Mouse (Mus musculus): ENCODE measurements around the gene Akap5.

The Akap5 gene

DNA sequence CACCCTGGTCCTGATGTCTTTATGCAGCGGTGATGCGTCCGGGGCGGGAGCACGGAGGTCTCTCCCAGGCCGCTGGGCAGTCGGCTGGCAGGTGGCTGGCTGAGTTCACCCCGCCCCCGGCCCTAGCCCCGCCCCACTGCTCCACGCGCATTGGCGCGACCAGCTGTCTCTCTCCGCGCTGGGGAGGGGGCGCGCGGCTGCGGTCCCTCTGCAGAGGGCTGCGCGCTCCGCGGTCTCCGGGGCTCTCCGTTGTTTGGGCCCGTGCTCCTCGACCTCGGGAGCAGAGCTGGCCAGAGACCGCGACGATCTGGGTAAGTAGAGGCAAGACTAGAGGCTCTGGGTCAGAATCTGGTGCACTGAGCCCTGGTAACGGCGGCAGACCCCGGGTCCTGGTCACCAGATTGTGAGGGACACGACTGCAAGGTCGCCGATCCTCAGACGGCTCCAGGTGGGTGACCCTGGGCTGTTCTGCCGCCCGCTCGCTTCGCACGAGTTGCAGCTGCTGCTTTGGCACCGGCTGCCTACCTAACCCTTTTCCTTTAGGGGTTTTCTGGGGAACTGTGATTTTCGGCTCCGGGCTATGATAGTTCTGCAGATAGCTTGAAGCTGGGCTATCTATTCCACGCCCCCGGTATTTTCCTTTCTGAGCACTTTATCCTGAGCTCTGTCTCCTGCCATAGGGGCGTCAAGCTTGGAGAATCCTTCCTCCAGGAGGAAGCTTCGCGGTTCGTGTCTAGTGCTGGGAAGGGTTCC is at the start of gene Akap5:
Gene Akap5, plus strand, starts transcription at position 213 of the 753 bp plus-strand sequence.
- DNase-seq (ENCODE audit: low spot score), result no peak

DNA sequence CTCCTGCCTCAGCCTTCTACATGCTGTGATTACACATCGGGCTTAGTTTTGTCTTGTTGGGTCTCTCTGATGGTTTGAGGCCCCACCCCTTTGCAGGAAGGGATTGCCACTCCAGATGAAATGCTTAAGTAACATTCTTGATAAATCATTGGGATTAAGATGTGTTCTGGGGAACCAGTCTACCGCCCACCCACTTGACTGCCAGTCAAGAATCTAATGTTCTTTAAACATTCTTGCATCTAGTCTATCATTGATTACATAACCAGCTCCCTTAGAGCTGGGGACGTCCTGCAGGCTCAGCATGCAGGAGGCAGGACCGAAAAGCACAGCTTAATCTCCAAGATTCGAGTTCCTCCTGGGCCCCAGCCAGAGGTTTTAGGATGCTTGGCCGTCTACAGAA is 46.5 kb upstream of the Akap5 start:
- DNase-seq (ENCODE audit: low spot score), result no peak

DNA sequence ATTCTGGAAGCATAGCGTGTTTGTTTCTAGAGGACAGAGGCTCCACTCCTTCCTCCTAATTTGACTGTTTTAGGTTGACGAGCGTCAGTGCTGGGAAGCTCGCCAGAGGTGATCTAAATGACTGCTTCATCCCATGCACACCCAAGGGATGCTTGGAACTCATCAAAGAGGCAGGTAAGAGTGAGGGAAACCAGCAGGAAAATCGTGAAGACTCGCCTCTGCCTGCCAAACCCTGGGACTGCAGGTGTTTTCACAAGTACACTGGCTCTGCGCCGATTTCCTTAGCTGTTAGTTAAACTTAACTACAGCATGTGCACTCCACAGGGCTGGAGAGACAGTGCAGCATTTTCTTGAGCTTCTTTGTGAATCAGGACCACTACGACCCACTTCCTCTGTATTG is 44.1 kb upstream of the Akap5 start:
- no peak for DNase-seq (ENCODE audit: low spot score)

DNA sequence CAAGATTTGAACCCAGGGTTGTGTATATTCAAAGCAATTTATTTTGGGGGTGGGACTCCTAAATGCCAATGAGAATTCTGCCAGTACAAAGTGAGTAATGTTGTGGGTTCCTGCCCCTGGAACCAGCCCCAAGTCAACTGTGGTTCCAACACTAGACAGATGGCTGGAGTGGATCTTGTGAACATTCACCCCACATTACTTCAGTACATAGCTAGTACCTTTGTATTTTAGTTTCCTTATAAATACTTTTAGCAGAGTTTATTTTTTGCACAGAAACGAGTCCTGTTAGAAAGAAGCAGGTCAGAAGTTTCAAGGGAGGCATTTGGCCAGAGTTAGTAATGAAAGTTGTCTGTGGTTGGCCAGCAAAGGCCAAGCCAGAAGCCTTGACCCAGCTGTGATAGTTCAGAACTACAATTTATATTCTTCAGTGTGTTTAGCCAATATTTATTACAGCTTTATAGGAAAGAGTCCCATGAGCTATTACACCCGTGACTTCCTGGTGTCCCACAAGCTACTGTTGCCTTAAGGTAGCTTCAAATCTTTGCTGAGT is 43.5 kb upstream of the Akap5 start:
- DNase-seq (ENCODE audit: low spot score), result no peak

DNA sequence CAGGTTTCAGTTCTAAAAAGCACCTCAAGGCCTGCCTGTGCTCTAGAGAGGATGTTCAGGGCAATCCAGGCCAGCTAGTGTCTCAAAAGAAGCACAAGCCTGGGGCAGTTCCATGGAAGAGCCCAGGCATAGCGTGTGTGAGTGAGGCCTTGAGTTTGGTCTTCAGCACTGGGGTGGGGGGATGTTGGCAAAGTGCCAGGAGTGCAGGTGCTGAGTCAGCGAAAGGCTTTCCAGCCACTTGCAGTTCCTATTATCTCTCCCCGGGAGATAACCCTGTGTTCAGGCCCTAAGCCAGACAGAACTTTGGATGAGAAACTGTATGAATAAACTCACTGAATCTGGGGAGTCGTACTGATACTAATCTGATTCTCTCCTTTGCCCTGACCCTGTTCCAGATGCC is 42.6 kb upstream of the Akap5 start:
- no peak for DNase-seq (ENCODE audit: low spot score)

DNA sequence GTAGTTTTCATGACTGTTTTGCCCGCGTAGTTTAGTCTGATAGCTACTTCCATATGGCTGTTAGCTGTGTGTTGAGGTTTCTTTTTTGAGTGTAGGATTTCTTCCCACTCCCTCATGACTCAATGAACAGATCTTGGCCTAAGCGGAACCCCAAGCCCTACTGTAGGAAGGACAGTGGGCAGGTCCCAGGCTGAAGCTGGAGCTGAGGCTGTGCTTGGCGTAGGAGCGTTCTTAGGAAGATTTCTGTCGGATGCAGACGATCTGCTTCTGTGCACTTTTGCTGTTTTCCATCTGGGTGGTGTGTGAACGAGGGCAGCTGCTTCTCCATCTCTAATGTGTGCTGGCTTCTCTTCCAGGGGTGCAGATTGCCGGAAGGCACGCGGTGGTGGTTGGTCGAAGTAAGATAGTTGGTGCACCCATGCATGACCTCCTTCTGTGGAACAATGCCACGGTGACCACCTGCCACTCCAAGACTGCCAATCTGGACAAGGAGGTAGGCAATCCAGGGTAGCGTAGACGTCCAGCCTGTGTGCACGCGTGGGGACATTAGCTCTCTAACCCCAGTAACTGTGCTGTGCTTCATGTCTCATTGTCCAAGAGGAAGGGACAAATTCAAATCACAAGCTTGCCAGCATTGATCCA is 42.0 kb upstream of the Akap5 start:
- no peak for DNase-seq (ENCODE audit: low spot score)

DNA sequence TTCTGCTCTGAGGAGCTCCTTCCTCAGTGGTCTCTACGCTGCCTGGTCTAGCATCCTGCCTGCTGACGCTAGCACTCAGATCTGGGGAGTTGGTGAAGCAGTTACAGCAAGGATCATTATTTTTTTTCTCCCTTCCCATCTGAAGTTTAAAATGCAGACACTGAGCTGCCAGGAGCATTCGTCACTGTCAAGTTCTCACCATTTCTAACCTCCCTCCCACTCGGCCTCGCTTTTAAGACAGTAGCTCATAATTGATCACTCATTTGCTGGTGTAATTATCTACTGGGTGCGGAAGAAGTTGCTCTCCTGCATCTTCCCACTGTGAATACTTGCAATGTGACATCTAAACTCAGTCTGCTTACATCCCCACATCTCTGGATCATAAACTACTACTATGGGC is 39.3 kb upstream of the Akap5 start:
- no peak for DNase-seq (ENCODE audit: low spot score)

DNA sequence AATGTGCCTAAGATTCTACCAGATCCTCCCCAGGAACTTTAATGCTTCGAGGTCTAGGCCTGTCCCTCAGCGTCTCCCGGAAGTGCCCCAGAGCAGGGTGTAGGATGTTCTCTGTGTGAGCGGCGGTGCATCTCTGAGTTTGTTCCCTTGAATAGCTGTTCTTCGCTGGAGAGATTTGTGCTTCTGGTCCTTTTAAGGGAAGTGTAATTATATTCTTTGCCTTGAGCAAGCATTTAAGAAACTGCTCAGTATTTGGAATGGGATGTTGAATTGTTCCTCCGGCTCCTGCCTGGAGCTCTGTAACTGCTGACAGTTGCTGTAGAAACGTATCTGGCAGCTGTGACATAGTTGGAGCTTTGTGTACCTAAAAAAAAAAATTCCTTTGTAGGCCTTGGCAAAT is 36.7 kb upstream of the Akap5 start:
- no peak for DNase-seq (ENCODE audit: low spot score)

DNA sequence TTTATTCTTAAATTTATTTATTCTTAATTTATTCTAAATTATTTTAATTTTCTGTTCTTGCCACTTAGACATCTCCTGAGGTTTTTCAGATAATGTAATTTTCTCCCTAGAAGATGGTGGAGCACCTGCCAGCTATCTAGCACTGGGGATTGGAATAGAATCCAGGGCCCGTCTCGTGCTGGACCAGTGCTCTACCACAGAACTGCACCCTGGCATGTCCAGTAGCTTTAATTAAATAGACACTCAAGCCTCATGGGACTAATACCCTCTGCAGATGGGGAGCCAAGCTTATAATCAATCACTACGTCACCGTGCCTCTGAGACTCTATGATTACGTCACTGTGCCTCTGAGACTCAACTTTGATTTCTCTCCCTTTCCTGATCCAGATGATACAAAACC is 36.2 kb upstream of the Akap5 start:
- DNase-seq (ENCODE audit: low spot score), result no peak

DNA sequence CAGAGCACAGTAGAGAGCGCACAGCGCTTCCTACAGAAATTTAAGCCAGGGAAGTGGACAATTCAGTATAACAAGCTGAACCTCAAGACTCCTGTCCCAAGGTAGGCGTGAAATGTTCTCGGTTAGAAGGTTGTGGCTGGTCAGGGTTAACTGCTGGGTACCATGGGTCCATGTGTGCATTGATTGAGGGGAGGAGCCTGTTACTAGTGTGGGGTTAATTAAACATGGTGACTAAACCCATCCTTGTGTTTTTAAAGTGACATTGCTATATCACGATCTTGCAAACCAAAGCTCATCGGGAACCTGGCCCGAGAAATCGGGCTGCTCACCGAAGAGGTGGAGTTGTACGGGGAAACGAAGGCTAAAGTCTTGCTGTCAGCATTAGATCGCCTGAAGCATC is 35.3 kb upstream of the Akap5 start:
- DNase-seq (ENCODE audit: low spot score), result no peak

DNA sequence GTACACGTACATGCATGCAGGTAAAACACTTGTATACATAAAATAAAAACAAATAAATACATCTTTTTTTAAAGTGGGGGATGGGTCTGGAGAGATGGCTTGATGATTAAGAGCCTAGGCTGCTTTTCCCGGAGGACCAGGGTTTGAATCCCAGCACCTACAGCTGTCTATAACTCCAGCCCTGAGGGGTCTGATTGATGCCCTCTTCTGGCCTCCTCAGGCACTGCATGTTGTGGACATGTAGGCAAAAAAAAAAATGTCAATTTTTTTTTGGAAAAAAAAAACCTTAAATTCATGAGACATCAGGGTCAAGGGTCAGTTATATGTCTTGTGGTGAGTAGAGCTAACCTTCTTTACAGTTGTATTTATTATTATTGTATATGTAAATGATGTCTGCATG is 34.4 kb upstream of the Akap5 start:
- no peak for DNase-seq (ENCODE audit: low spot score)

DNA sequence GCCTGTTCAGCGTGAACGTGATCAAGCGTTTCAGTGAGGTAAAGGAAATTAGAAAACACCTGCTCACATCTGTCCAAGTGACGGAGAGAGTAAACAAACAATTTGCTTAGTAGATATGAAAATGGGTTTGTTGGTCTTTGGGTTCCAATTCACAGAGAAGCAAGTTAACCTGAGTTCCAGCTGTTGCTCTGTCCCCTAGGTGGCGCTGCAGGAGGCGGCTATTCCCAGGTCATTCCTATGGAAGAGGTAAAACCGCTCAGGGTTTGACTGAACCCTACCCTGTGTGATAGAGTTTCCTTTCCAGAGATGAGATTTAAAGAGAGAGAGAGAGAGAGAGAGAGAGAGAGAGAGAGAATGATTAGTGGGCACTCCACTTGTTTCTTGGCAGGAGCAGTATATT is 31.5 kb upstream of the Akap5 start:
- DNase-seq (ENCODE audit: low spot score), result no peak

DNA sequence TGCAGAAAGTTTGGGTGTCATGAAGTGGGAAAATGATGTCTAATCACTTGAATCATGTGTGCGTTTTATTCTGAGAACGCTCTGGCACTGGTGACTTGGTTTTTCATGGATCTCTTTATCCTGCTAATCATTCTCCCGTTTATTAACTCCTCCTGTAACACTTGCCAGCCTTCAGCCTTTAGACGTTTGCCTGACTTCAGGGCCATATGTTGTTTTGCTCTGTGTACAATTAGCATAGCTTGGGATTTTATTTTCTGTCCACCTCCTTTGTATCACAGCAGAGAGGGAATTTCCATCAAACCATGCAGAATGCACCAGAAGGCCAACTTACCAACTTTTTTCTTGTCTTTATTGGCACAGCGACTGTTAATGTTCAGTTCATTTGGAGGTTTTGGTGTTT is 26.9 kb upstream of the Akap5 start:
- DNase-seq (ENCODE audit: low spot score), result no peak

DNA sequence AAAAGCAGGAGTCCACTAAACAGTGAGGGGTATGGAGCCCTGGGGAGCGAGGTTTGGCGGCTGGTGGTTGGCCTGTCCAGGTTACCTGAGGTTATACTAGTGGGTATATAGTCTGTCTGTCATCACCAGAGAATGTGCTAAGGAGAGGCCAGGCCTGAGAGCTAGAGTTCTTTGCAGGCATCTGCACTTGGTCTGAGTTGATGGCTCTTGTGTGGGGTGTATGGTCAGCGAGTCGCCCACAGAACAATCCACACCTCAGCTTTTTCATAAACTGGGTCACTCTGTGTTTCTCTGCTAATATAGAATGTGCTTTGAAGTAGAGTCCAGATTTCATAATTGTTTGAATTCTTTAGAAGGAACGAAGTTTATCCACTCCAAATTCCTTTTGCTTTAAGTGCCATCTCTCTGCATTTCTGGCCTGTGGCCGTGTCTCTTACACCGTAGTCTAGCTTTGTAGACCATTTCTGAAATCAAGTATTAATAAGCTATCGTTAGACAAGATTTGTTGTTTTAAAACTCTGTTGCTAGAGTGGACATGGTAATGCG is 25.3 kb upstream of the Akap5 start:
- DNase-seq (ENCODE audit: low spot score), result no peak

DNA sequence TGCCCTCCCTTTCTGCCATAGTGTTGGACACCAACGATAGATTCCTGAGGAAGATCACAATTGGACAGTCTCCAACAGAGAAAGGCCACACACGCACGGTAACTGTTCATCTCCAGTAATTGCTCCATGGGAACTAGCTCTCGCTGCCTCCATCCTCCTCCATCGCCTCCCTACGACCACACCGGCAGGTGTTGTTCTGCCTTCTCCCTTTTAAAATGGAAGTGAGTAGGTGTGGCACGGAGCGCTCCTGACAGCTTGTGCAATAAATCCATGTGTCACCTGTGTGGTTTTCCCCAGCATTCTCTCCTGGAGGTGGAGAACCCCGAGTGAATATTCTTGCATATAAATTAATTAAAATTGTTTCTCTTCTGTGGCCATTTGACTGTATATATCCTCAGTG is 24.3 kb upstream of the Akap5 start:
- DNase-seq (ENCODE audit: low spot score), result no peak

DNA sequence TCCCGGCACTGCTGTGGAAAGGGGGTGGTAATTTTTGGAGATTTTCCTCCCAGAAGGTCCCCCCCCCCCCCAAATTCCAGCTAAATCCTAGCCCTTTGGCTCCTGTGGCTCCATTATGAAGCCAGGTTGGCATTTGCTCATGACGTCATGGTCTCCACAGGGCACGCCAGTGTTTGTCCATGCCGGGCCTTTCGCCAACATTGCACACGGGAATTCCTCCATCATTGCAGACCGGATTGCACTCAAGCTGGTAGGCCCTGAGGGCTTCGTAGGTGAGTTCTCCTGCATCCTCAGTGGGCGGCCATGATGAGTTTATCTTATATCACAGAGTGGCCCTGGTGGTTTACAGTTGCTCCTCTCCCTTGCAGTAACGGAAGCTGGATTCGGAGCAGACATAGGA is 21.2 kb upstream of the Akap5 start:
- DNase-seq (ENCODE audit: low spot score), result no peak

DNA sequence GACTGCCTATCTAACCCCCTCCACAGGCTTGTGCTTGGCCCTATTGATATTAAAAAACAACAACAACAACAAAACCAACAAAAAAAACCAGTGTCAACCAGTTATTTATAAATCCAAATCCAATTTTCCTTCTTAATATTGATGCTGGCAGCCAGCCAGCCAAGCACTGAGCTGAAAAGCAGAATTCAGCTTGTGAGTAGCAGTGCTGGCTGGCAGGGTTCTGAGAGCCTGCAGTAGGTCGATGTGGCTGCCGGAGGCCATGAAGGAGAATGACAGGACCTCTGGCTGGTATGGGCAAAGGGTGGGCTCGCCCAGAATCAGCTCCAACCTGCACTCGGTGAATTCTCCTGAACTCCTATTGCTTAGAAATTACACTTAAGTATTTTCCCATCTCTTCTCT is 20.5 kb upstream of the Akap5 start:
- DNase-seq (ENCODE audit: low spot score), result no peak

DNA sequence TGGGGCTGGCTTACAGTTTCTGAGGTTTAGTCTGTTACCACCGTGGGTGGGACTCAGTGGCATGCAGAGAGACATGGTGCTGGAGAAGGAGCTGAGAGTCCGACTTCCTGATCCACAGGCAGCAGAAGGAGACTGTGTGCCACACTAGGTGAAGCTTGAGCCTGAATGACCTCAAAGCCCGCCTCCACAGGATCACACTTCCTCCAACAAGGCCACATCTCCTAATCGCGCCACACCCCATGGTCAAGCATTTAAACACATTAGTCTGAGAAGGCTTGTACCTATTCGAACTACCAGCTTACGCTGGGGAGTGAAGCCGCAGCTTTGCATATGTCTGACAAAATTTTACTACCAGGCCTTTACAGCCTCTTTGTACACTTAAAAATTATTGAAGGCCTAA is 19.6 kb upstream of the Akap5 start:
- no peak for DNase-seq (ENCODE audit: low spot score)

DNA sequence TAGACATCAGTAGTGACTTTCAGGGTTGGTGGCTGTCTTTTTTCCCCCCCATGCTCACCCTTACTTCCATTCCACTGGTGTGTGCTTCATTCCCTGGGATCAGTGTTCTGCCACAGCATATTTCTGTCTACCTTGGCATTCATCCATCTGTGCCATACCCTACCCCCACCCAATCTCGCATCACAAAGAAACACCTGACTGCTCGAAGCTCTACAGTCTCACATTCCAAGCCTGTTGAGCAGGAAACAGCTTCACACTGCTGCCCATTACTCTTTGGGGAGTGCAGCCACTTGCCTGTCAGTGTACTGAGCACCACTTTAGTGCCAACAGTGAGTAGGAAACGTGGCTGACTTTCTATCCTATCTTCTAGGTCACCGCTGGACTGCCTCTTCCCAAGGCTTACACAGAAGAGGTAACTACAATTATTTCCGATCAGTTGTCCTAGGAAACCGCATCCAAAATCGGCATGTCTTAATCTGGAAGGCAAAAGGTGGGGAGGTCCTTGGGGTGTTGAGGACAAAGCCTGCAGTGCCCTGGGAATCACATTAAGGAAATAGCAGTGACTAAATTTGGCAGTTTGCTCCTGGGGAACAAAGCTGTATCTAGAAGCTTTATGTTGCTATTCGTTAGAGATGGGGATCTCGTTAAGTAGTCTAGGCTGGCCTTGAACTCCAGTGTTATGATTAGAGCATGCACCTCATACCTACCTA is 17.7 kb upstream of the Akap5 start:
- no peak for DNase-seq (ENCODE audit: low spot score)

DNA sequence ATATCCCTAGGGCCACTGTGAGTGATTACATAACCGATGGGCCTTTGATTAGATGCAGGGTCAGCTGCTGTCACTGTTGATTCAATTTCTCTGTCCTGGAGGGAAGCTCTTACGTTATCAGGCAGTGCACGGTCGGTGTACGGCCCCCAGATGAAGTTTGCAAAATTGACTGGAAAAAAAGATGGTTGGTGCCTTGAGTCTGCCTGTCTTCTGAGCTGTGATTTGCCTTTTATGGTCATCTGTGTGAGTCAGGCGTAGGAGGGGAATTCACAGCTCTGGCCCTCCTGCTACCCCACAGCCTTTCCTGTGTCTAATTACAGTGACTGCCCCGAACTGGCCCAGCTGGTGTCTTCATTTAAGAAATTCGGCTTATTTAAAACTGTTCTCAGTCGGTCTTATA is 16.7 kb upstream of the Akap5 start:
- DNase-seq (ENCODE audit: low spot score), result no peak

DNA sequence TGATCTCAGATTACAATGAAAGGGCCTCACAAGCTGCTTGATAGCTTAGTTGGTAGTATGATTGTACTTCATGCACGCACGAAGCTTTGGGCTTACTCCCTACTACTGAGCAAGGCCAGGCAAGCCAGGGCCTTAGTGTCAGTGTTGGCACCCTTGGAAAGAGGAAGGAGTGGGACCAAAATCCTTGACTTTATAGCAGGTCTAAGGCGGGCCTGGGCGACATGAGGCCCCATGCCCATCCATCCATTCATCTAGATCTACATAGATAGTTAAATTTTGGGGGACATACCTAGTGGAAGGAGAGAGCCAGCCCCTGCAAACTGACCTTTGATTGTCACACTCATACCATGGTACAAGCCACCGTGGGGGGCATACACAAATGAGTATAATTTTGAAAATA is 16.3 kb upstream of the Akap5 start:
- no peak for DNase-seq (ENCODE audit: low spot score)

DNA sequence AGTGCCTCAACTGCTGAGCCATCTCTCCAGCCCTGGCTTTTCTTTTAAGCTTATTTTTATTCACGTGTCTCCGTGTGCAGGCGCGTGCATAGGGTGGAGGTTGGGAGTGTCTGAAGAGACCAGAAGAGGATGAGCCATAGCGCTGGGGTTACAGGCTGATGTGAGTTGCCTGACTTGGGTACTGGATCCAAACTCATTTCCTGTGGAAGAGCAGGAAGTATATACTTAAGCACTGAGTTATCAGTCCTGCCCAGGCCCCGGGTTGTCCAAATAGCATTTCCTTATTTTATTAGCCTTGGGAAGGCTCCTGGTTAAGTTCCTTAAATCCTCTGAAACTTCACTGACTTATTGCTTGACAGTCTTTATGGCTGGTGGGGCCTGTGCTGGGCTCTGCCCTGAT is 14.7 kb upstream of the Akap5 start:
- DNase-seq (ENCODE audit: low spot score), result no peak

DNA sequence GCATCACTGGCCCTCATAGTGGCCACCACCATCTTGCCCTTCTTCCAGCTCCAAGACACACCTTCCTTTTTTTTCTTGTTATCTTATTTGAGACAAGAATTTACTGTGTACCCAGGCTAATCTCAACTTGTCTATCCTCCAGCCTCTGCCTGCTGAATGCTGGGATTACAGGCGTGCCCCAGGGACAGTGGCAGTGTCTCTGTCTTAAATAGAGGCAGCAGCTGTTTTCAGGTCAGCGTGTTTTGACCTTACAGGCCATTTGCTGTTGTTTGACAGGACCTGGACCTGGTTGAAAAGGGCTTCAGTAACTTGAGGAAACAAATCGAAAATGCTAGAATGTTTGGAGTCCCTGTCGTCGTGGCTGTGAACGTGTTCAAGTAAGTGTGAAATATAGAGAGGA is 14.1 kb upstream of the Akap5 start:
- DNase-seq (ENCODE audit: low spot score), result no peak

Measured in left cerebral cortex, adult 11 months (tissue).